Mouse (Mus musculus) spleen, embryonic (tissue): ENCODE measurements around the gene Mat2a.
"Not testable (repeated sequence)": the region's sequence is repeated elsewhere in the genome, so short reads cannot be mapped to it uniquely, and the experiment has no call there.

Experiments
- CTCF ChIA-PET: fragments of 350-600 bp; sonication (Branson Sonifier 250); formaldehyde crosslinking; loops from one replicate; lab custom pipeline; 2022; lab: Charles Lee

Gene Mat2a

DNA sequence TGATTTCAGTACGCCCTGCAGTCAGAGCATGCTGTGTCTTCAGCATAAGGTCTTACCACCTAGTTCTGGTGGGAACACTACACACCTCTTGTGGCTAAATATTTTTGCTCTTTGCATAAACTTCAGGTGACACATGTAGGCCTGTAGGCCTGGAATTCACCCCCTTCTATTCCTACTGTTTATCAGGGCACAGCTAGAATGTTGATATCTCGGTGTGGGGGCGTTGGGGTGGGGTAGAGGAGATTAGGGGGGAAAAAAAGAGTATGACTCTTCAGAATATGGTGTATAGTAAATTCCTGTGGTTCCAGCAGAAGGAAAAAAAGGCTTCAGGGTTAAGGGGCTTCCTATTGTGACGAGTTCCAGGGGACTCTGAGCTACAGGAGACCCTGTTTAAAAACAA lies 17.2 kb upstream of the Mat2a start:
- CTCF ChIA-PET = no interaction called here

DNA sequence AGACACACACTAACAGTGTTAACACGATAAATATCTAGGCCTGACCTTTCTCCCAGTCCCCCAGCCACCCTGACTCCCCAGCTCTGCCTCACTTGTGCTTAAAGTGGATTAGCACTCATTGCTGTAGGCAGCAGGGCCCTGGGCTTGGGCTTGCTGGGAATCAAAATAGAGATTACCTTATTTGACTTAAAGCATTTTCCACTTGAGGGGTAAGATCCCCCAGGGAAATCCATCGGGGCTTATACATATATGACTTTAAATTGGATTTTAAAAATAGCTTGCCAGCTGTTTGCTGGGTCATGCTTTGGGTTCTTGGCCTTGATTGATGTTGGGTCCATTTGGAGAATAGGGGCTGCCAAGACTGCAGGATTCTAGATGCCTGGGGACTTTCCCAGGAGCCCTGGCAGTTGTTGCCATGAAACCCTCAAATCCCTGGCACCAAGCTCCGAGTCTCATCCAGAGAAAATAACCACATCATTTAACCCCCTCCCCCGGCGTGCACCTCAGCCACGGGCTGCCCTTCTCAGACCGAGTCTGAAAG lies 15.5 kb upstream of the Mat2a start:
- CTCF ChIA-PET = no interaction called here

DNA sequence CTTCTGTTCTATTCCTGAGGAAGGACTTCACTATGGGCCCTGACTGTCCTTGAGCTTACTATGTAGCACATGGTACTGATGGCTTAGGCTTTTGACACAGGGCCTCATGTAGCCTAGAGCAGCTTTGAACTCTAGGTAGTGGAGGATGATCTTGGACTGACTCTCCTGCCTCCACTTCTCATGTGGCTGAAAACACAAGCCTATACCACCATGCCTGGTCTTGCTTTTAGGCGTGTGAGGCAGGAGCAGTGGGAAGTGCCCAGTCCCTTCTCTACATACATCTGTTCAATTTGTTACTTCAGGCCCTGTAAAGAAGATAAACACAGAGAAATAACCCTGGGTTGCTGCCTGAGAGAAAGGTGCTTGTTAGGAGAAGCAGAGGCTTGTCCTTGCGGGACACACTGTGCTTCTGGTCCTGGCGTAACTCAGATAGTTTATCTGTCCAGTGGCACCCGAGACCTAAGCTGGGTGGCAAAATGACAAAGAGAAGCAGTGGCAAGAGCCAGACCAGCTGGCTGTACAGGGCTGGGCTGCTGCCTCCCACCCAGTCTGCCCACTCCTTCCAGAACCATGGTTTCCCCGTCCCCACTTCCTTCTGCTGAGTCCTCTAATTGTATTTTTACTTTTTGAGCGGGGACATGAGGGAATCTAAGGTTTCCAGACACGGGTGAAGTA lies 14.9 kb upstream of the Mat2a start:
- CTCF ChIA-PET = no interaction called here

DNA sequence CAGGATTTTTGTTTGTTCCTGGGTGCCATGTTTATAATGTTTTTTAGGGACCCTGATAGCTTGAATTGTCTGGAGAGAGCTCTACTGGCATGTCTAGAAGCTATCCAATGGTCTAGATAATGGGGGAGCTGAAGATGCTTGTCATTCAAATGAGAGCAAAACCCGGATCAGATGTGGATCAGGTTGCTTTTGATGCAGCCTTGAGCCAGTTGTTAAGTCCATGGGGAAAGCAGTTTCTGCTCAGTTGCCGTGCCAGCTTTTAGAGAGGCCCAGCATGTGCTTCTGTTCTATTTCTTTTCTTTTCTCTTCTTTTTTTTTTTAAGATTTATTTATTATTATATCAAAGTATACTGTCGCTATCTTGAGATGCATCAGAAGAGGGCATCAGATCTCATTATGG lies 14.2 kb upstream of the Mat2a start:
- CTCF ChIA-PET = interaction anchor here (0.6 kb wide), 1 partner anchor 112 kb away, joined by 3 read pairs; no protein-coding TSS in a partner anchor

DNA sequence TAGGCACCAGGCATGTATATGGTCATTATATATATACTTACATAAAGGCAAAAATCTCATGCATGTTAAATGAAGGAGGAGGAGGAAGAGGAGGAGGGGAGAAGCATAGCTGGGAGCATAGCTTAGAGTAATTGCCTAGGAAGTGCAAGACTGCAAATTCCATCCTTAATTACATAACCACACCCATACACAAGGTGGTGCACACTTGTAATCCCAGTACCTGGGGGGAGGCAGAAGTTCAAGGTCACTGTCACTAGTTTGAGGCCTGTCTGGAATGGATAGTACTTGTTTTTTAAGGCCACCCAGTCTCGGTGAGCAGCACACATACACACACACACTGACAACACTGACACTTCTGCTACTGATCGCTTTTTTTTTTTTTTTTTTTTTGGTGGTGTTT lies 13.0 kb upstream of the Mat2a start:
- CTCF ChIA-PET = no interaction called here

DNA sequence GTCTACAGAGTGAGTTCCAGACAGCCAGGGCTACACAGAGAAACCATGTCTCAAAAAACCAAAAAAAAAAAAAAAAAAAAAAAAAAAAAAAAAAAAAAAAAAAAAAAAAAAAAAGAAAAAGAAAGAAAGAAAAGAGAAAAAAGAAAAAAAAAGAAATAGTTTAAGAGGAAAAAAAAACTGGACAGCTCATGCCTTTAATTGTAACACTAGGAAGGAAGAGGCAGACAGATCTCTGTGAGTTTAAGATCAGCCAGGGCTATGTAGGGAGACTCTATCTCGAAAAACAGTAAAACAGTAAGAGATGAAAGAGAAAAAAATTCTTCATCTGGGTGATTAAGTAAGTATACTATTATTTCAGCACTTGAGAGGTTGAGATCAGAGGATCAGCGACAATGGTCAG lies 12.4 kb upstream of the Mat2a start:
- CTCF ChIA-PET = not testable (repeated sequence)

DNA sequence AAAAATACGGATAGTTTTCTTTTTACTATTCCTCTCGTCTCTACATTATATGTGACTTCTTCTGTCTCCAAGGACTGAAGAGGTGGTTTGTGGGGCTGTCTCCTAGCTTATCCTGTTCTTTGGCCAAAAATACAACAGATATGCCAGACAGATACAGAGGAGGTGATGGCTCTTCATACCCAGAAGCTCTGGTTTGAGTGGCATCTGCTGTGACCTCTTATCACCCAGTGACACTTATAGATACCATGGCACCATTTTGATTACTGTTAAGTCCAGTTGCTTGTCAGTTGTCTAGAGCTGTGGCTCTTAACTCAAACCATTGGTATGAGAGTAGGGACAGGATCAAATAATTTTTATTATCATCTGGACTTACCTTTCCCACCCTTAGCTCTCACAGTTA lies 8.1 kb upstream of the Mat2a start:
- CTCF ChIA-PET = interaction anchor here (0.5 to 0.6 kb wide), 2 partner anchors 86 to 239 kb away, joined by 3 to 4 read pairs; no protein-coding TSS in a partner anchor

DNA sequence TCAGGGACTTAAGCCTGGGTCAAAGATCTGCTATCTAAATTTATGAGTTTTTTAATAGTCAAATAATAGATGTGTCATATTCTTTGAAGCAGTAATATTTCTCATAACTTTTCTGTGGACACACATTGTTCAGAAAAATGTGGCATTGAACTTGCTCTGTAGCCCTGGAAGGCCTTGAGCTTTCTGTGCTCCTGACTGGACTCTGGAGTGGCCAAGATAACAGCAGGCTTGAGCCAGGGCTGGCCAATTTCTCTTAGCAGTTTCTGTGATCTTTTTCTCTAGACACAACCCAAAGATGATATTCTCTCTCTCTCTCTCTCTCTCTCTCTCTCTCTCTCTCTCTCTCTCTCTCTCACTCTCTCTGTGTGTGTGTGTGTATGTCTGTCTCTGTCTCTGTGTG lies 5.7 kb upstream of the Mat2a start:
- CTCF ChIA-PET = no interaction called here

DNA sequence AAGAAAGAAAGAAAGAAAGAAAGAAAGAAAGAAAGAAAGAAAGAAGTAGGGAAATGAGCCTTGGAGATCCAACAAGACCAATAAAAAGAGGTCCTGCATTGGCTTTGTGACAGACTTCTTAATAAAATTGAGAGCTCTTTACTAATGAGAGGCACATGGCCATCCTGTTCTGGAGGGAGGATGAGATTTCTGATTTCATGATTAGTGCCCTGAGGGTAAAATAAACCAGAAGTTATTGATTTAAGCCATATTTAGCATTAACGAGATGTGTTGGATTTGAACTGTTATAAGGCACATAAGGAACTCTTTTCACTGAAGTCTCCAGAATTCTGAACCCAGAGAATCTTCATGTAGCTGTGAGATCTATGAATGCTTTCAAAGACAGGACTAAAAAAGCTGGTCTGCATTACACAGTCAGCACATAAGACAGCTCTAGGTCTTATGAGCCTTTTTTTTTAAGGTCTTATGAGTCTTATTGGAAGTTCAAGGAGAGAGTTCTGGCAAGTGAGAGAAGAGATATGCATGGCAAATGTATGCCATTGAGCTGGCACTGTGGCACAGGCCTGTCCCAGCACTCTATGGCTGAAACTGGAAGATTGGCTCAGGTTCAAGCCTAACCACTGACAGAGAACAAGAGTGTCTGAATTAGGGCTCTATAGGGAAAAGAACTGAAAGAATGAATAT lies 3.7 kb upstream of the Mat2a start:
- CTCF ChIA-PET = interaction anchor here (0.7 kb wide), 1 partner anchor 87 kb away, joined by 3 read pairs; no protein-coding TSS in a partner anchor

DNA sequence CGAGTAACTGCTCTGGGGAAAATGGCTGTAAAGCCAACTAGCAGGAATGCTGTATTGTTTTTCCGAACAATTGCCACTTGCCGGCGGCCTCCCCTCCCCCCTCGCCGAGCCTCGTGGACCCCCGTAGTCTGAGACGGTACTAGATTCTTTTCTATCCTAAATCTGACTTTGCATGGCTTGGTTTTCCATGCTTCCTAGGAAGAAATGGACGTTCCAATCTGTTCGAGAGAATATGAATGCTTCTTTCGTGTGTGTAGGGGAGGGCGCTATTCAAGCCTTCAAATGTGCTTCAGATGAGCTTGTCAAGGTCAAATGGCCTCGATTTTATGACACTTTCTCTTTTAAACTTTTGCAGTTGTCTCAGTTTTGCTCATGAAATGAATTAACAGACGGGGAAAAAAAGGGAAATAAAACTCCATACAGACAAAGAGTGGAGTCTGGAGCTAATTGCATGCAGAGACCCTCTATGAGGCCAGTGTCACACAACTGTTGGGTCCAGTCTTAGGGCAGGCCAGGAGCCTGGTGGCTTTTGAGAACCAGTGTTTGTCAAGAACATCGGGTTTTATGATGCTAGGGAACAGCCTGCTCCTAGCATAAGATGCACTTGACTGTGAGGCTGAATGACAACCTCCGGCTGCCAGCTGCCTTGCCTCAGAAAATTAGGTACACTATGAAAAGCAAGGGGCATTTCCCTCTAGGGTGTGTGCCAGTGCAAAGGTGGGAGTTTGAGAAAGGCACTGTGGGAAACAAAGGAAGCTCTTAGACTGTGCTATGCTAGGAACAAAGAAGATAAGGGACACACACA lies 1.0 kb upstream of the Mat2a start:
- CTCF ChIA-PET = no interaction called here

DNA sequence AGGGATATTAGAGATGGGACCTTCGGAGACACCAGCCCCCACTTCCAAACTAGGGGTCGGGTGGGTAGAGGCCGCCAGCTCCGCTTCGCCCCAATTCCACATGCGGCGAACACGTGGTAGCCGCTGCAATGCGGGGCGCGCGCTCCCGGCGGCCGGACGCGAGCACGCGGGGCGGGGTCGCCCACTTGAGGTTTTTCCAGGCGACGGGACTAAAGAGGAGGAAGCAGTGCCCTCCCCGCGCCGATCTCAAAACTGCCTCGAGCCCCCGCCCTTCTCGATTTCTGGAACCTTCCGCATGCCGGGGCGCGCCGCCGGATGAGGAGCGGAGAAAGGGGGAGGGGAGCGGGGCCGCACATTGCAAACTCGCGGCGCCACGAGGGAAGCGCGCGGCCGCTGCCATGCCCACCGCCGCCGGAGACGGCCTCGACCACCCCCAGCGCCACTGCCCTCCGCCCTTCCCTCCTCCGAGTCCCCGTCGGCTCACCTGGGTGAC lies 450 bp downstream of the Mat2a start:
- CTCF ChIA-PET = no interaction called here

DNA sequence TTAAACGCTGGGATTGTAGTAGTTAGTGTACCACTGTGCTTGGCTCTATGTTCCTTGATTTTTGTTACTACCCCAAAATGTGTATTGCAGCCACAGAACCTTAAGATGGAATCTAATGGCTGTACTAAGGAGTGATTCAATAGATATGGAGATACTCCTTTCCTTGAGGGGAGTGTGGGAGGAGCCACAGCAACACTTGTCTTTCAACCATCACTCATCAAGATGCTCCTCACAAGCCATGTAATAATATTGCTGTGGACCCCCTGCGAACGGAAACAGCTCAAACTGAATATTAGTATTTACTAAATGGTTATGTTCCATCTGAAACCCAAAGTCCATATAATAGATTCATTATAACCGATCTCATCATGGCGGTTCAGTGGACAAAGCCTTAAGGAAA lies 1.1 kb downstream of the Mat2a start:
- CTCF ChIA-PET = no interaction called here

DNA sequence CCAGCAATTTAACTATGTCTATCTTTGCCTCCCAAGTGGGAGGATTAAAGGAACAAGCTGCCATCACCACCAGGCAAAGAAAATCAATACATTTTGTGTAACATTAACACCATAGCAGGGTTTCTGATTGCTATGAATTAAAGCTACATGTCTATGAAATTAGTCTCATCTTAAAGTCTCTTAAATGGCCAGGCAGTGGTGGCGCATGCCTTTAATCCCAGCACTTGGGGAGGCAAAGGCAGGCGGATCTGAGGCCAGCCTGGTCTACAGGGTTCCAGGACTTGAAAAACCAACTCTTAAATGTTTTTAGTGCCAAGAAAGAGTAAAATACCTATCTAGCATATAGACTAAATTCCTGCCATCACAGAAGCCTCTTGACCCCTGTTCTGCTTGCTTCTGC lies 7.2 kb downstream of the Mat2a start:
- CTCF ChIA-PET = interaction anchor here (1.5 kb wide), 1 partner anchor 107 kb away, joined by 3 read pairs; no protein-coding TSS in a partner anchor

DNA sequence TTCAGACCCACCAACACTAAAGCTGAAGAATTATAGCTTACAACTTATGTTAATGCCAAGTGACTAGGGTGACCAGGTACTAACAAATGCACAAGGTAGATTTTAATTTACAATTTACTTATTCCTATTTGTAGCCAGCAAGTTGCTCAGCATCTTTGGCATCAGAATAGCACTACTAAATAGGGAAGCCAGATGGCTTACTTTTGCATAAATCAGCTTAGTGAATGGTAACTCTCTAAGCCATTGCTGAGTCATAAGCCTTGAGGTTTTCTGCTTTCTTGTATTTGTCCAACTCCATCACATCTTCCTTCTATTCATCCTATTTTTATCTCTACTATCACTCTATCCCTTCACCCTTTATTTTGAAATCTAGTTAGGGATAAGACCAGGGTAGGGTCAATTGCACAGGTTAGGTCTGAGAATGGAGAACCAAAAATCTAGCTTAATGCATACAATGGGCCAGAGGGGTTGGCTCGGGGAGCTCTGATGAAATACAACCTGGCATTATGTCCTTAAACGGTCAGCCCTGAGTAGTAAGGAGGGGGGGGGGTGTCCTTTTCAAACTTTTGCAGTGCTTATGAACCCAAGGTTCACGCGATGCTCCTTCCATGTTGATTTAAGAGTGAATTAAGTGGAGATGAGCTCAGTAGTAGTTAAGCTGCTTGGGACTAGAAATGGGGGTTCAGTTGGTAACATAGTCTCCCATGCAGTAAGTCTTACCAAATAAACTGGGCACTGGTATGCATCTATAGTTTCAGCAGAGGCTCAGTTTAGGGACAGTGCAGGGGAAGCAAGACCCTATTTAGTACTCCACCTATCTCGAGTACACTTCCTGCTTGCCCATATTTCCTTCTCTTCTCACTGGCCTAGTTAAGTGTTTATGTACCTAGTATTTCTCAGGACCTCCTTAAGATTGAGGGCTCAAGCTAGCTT lies 8.1 kb downstream of the Mat2a start:
- CTCF ChIA-PET = interaction anchor here (0.5 to 1.5 kb wide), 3 partner anchors 27 to 108 kb away, joined by 3 to 4 read pairs (median 3); no protein-coding TSS in a partner anchor

DNA sequence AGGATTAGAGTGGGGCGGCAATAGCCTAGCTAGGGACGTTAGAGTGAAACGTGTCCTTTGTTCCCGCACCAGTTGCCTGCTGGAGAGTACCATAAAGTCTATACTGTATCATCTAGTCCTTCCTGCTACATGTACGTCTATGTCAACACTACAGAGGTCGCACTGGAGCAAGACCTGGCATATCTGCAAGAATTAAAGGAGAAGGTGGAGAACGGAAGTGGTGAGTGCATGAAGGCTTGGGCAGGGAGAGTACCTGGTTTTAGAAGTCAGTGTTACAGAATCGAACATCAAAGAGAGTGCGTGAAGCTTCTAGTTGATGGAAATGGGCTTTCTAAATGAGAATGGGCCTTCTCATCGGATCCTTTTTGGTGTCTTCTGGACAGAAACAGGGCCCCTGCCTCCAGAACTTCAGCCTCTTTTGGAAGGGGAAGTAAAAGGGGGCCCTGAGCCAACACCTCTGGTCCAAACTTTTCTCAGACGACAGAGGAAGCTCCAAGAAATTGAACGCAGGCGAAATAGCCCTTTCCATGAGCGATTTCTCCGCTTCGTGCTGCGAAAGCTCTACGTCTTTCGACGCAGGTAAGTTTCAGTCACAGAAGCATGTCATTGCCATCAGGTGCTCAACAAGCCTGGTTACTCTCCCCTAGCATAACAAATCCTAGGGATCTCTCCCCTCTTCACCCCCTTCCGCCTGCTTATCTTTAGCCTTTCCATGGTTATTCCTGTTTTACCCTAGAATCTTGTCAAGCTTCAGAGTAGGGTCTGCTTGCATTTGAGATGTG lies 10.1 kb downstream of the Mat2a start:
- CTCF ChIA-PET = interaction anchor here (1.8 kb wide), 1 partner anchor 105 kb away, joined by 7 read pairs; no protein-coding TSS in a partner anchor

DNA sequence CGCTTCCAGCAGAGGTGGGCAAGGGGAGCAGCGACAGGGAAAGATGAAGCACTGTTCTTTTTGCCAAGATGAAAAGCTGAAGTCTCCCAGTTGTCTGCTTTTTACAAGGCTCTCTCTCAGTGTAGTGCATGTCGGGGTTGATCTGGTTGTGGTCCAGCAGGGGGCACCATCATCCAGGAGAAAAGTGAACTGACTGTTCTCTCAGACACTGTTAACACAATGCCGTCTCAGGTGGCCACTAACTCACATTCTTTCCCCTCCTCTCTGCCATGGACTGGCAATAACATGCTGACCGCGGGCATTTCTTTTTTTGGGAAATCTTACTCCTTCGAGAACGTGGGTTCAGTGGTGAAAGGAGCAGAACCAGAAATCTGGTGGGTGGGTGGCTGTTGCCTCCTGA lies 11.3 kb downstream of the Mat2a start:
- CTCF ChIA-PET = interaction anchor here (0.9 to 1.5 kb wide), 5 partner anchors 93 to 139 kb away, joined by 4 to 6 read pairs (median 5); no protein-coding TSS in a partner anchor

DNA sequence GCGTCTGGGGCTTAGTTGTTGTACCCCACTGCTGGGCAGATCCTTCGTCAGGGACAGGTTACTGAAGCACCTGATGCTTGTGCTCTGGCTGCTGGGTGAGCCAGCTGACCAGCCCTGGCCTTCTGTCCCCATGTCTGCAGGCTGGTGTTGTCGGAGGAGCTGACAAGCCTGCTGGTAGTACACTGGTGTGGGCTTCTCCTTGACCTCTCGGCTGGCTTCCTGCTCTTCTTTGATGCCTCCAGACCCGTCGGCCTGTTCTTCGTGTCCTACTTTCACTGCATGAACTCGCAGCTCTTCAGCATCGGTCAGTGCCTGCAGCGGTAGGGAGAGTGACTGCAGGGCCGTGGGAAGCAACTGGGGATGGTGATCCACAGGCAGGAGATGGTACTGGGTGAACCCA lies 13.7 kb downstream of the Mat2a start:
- CTCF ChIA-PET = no interaction called here

DNA sequence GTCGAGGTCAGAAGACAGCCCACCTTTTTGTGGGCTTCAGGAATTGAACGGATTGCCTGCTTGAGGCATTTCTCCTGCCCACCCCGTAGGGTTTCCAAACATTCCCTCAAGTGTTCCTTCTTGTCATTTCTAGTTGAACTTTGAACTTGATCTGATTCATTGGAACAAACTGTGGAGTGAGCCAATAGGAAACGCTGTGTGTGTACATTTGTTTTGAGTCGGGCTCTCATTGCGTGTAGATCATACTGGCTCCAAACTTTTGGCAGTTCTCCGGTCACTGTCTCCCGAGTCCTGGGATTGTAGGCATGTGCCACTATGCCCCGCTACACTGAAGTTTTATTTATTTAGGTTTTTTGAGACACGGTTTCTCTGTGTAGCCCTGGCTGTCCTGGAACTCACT lies 18.5 kb downstream of the Mat2a start:
- CTCF ChIA-PET = no interaction called here

DNA sequence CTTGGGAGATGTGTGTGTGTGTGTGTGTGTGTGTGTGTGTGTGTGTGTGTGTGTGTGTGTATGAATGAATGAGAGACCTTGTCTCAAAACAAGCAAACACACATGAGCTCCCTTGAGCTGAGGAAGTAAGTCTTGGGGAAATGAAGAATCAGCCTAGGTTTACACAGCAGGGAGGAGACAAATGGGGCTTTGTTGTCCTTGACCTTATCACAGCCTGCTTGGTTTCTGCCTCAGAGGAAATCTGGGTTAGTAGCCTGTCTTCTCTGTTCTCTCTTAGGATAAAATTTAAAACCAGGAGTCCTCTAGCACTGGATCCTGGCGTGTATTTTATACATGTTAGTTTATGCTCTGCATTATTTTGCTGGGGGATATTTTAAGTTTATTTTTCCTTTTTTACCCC lies 19.6 kb downstream of the Mat2a start:
- CTCF ChIA-PET = no interaction called here

DNA sequence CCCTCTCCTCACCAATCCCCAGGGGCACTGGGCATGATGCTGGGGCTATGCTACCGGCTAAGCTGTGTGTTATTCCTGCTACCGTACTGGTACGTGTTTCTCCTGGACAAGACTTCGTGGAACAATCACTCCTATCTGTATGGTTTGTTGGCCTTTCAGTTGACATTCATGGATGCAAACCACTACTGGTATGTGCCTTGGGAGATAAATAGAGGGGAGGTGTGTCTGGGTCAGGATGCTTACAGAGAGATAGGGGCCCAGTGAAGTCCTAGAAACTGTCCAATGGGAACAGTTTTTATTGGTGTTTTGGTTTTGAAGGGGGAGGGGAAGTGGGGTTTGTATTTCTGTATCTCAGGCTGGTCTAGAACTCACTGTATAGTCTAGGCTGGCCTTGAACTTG lies 21.1 kb downstream of the Mat2a start:
- CTCF ChIA-PET = interaction anchor here (1.3 kb wide), 1 partner anchor 116 kb away, joined by 3 read pairs; no protein-coding TSS in a partner anchor
